Mouse (Mus musculus) heart, postnatal 10 days (tissue): ENCODE measurements around the gene Gm498. TPM values are rescaled to one million over a fixed set of nuclear protein-coding genes. Genes with fewer than 3 reads are reported as not detected.
A peak's percentile ranks its signal among the peaks of the same experiment; 100 is the strongest.

Experiments
- DNase-seq, 2 experiments: peaks; one replicate each; pipeline ENCODE4 v3.0.0; 2021
- intact Hi-C: fragments of 180-260 bp; cut with DNase I; formaldehyde crosslinking; loops from one replicate; pipeline ENCODE4 v1.15.1; 2025
- total RNA-seq, 2 experiments: library from RNA; stranded (reverse); gene quantifications; 2 replicates each; pipeline ENCODE4 v1.2.3; 2021

The Gm498 gene
- total RNA-seq = not detected

DNA sequence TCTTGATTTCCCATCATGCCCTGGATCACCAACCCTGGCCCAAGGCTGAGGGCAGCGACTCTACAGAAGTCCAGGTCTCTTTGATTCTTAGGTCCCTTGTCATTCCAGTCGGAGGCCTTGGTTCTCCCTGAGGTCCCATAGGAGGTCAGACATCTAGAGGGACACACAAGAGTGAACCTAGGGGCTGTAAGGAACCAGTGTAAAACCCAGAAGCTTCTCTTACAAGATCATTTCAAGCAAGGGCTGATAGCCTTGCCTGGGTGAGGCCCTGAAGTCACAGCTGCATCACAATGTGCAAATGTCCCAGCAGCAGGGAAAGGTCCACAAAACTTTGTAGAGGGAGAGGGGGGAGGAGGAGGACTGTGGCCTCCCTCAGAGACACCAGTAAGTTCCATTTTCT, at the start of gene Gm498:
Gene Gm498 (plus strand): TSS at position 301 of the 400 bp plus-strand sequence.
- no peak for DNase-seq
- intact Hi-C loops = no loop called here

DNA sequence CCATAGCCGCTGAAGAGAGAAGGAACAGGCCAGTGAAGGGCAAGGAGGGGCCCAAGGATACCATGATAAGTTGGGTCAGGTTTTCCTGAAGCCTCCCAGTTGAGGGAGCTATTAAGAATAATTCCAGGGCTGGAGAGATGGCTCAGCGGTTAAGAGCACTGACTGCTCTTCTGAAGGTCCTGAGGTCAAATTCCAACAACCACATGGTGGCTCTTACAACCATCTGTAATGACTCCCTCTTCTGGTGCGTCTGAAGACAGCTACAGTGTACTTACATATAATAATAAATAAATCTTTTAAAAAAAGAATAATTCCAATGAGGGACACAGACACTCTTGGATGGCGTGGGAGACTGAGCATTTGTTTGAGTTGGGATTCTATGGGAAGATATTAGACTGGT, 47.4 kb upstream of the Gm498 start:
- DNase-seq = no peak
- intact Hi-C loops = no loop called here

DNA sequence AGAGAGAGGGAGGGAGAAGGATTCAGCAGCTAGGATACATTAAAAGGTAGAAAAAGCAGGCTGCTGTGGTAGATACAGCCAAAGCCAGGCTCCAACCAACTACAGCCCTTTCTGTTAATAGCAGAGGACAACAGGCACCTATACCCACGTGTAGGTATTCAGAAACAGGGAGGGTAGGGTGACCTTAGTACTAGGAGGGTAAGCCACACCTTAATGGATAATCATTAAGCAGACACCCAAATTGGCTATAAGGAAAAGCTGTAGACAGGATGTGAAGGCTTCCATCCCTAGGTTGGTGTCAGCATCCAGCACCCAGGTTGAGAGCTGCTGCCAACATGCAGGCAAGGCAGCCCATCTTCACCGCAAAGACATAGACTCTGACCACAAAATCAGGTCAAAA, 45.4 kb upstream of the Gm498 start:
- no peak for DNase-seq
- intact Hi-C loops = no loop called here

DNA sequence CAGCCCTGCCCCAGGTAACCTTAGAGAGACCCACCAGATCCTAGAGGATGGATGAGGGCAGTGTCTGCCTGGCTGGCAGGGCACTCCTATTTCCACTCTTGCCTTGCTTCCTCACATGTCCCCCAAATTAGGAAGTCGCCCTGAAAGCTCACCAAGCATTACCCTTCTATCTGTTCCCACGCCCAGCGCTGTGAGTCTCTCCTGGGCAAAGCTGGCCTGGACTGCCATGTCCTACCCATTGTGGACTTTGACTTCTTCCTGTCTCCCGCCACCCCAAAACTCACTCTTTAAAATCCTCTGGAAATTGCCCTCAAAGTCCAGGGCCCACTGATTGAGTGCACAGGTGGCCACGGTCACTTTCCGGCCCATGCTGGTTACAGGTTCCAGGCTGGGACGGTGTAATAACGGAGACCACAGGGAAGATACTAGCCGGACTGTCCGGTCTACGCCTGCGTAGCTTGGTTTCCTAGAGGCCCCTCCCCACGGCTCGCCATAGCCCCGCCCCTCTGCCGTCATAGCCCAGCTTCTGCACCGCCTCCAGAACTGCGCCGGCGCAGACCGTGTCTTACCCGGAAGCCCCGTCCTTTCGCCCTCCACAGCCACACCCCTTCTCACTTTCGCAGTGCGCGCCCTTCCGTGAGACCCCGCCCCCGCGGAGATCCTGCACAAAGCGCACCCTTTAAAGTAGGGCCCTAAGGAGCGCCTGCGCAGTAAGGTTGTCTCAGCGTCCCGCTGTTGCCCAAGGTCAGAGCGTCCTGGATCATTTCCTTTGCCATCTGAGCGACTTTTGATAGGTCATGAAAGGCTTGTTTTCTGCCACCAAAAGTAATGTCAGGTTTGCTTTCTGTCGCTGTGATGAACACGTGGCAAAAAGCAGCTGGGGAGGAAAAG, 44.0 kb upstream of the Gm498 start, which contains the start of the genes Nadsyn1 and Dhcr7:
Gene Nadsyn1 (minus strand): TSS at position 475 of the 891 bp plus-strand sequence.
Gene Dhcr7 (plus strand): TSS at position 771 of the 891 bp plus-strand sequence.
- peak; percentile 100 for DNase-seq
- intact Hi-C loops = no loop called here

DNA sequence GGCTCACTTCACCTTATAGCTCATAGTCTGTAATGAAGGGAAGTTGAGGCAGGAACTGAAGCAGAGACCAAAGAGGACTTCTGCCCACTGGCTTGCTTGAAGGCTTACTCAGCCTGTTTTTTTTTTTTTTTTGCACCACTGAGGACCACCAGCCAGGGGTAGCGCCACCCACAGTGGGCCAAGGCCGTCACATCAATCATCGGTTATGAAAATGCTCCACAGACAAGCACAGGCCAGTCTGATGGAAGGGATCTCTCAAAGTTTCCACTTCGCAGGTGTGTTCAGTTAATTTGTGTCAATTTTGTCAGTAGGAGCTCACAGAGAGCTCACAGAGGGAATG, 43.4 kb upstream of the Gm498 start:
- intact Hi-C loops = no loop called here
- DNase-seq = no peak

DNA sequence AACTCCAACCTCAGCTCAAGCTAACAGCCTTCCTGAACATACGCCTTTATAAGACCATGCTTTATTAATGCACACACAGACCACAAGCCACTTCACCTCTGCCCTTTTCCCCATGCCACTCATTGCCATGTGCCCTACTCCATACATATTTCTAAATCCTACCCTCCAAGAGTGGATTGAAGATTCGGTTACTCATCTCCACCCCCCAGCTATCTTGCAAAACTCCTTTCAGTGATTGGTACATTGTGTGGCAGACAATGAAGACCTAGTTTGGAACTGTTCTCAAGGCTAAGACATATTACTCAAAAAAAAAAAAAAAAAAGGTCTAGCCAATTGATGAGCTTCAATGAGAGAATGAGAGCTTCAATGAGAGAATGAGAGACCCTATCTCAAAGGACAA, 39.7 kb upstream of the Gm498 start:
- no peak for DNase-seq
- intact Hi-C loops = no loop called here

DNA sequence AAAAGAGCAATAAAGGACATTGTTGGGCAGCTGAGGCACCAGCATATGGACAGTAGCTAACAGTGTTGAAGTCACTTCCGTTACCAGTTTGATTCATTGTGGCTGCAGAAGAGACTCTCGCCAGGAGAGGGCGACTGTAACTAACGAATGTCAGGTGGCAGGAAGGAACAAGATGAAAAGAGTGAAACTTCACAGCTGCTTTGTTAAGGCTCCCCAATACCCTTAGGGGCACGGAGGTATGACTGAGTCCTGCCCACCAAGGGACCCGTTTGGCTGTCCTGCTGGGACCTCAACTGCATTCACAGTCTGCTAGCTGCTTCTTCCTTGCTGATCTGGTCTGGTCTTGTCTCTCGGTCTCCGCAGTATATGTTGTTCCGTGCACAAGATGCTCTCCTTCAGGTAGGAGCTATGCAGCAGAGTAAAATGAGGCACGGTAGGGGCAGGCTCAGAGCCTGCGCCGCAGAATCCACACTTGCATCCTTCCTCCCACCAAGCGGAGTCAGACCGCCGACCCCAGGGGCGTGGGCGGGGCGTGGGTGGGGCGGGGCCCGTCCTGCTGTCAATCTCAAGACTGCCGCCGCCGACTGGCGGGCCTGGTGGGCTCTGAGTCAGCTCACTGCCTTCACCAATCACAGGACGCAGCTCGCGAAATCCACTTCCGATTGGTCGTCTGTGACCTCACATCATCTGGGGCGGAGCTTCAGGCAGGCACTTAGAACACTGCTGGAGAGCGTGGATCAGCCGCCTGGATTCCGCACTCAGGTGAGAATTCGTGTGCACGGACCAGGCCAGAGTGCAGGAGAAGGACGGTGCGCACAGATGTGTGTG, 36.9 kb upstream of the Gm498 start:
- intact Hi-C loops = loop anchor here (1.0 to 10.0 kb wide), 2 partner anchors 78 to 245 kb away; no protein-coding TSS in a partner anchor
- peak; percentile 96 for DNase-seq

DNA sequence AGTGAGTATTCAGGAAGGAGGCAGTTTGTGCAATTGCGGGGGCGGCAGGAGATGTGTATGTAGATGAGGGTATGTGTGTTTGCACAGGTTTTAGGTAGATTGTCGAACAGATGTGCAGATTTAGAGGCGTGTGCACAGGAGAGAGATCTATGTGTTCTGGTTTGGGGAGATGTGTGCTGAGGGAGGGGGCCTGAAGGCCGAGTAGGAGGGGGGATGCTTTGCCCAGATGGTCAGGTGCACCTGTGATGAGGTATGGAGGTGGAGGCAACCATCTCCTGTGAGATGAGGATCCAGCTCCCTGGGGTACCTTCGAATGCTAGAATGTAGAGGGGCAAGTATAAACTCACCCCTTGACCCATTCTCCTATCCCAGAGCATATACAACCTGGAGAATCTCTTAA, 36.2 kb upstream of the Gm498 start:
- no peak for DNase-seq
- intact Hi-C loops = loop anchor here (10.0 kb wide), 1 partner anchor 244 kb away; no protein-coding TSS in a partner anchor

DNA sequence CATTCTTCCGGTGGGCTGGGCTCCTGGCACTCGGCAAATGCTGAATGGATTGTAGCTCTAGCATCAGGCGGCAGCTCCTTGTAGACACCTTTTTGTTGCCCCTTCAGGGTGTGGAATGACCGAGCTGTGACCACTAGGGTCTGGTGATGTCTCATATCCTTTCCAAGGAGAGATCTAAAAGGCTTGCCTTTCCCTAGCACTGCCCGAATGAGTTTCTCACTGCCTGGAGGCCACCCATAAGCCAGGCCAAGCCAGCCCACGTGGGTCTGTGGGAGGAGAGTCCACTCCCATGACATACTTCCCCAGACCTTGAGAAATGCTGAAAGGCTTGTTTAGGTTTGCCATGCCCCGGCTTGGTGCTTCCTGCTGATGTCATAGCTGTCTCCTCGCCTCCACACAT, 34.4 kb upstream of the Gm498 start:
- DNase-seq = peak in 1 of 2 experiments; percentile 8
- intact Hi-C loops = loop anchor here (10.0 kb wide), 1 partner anchor 243 kb away; no protein-coding TSS in a partner anchor

DNA sequence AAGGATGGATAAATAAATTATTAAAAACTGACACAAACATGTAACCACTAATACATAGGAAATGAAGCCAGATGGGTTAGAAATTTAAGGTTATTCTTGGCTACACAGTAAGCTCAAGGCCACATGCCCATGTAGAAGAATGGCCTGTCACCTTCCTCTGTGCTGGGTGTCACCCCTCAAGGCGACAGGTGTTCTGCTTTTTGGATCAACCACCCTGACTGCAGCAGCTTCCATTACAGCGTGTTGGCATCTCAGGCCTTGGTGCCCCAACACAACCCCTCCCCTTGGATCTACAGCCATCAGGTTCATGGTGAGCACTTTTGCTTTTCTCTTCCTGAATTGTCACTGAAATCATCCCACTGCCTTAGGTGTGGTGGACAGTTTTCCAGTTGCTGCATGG, 34.0 kb upstream of the Gm498 start:
- intact Hi-C loops = loop anchor here (10.0 kb wide), 1 partner anchor 242 kb away; no protein-coding TSS in a partner anchor
- DNase-seq = no peak

DNA sequence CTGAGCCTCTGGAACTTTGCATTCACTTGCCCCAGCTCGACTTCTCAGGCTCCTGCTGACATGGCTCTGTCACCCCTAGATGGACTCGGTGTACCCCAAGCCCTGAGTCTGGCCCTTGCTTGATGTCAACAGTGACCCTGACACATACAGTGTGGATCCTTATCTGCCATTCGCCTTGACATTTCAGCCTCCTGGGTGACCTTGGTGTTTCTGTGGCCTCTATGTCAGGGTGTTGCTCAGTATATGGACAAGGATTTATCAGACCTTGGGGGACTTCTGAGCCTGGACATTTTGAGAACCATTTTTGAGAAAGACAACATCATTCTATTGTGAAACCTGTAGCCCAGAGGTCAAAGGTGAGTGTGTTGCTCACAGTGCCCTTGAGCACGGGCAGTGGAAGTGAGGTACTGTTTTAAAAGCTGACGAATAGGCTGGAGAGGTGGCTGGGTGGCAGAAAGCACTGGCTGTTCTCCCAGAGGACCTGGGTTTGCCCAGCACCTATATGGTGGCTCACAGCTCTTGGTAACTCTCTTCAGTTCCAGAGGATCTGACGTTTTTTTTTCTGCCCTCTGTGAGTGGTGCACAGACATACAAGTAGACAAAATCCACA, 33.0 kb upstream of the Gm498 start:
- intact Hi-C loops = loop anchor here (10.0 kb wide), 1 partner anchor 241 kb away; no protein-coding TSS in a partner anchor
- no peak for DNase-seq

DNA sequence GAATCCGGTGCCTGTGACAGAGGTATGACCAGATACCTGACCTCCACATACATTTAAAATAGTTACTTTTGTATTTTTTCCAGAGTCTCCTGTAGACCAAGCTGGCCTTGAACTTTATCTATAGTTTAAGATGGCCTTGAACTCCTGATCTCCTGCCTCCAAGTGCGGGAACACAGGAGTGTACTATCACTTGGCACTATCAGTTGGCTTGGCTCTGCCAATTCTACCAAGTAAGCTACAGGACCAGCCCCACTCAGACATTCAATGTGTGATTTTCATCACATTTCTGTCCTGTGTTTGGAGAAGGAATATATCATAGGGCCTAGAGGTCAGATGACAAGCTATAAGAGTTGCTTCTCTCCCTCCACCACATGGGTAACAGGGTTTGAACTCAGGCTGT, 32.3 kb upstream of the Gm498 start:
- no peak for DNase-seq
- intact Hi-C loops = loop anchor here (10.0 kb wide), 1 partner anchor 240 kb away; no protein-coding TSS in a partner anchor

DNA sequence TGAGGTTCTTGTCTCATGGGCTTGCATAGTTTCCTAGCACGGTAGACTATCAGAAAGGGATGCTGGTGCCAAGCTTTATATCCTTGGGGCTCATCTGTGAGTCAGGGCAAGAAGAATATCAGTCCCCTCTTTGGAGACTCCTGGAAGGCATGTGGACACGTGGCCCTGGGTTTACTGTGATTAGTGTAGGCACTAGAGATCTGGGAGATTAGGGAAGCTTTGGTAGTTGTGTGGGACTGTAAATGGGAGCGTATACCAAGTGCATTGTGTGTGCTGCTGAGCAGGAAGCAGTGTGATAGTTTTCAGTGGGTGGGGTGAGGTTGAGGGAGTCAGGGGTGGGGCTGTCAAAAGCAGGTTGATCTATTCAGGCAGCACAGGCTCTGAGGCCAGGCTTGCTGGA, 31.7 kb upstream of the Gm498 start:
- intact Hi-C loops = loop anchor here (10.0 kb wide), 1 partner anchor 240 kb away; no protein-coding TSS in a partner anchor
- DNase-seq = no peak

DNA sequence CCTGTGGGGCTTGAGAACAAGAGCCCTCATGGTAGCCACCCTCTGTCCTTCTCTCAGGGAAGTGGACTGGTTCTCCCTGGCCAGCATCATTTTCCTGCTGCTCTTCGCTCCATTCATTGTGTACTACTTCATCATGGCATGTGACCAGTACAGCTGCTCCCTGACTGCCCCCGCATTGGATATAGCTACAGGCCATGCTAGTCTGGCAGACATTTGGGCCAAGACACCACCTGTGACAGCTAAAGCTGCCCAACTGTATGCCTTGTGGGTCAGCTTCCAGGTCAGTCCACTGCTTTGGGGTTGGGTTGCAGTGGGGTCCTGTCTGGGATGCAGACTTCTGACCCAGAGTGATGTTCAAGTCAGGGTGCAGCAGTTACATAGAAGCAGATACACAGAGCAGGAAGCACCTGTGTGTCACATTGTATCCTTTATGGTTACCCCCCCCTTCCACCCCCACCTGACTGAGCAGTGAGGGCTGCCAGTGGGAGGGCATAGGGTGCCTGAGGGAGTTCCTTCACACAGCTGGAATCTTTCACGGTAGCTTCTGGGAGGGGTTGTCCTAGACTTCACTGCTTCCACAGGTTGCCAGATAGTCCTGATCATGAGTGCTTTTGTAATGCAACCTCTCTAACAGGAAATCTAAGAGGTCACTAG, 28.8 kb upstream of the Gm498 start:
- intact Hi-C loops = loop anchor here (10.0 kb wide), 1 partner anchor 237 kb away; no protein-coding TSS in a partner anchor
- no peak for DNase-seq

DNA sequence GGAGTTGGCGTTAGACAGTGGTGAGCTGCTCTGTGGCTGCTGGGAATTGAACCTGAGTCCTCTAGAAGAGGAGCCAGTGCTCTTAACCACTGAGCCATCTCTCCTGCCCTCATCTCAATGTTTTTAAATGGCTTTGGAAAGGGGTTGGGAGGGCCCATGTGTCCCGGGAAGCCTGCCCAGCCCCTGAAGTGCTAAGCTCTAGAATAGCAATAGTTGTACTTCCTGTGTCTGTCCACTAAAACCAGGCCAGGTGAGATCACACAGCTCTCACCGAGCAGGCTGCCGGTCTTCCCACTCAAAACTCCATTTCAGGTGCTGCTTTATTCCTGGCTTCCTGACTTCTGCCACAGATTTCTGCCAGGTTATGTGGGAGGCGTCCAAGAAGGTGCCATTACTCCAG, 26.5 kb upstream of the Gm498 start:
- intact Hi-C loops = no loop called here

DNA sequence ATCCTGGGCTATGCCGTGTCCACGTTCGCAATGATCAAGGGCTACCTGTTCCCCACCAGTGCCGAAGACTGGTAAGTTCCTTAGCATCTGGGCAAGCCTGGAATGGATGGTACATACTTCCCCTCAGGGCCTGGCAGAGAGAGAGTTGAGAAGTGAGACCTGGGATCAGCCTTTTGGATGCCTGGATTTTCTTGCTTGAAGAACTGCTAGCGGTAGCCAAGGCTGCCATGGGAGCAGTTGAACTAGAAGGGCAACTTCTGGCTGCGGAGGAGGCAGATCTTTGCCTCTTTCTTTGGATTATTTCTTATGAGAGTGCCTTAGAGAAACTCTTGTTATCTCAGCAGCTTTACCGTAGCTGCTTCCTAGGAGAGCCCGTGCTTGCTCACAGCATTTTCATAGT, 25.3 kb upstream of the Gm498 start:
- DNase-seq = no peak
- intact Hi-C loops = no loop called here

More for the DNA sequence above, 26.5 kb upstream of the Gm498 start:
- DNase-seq = no peak

DNA sequence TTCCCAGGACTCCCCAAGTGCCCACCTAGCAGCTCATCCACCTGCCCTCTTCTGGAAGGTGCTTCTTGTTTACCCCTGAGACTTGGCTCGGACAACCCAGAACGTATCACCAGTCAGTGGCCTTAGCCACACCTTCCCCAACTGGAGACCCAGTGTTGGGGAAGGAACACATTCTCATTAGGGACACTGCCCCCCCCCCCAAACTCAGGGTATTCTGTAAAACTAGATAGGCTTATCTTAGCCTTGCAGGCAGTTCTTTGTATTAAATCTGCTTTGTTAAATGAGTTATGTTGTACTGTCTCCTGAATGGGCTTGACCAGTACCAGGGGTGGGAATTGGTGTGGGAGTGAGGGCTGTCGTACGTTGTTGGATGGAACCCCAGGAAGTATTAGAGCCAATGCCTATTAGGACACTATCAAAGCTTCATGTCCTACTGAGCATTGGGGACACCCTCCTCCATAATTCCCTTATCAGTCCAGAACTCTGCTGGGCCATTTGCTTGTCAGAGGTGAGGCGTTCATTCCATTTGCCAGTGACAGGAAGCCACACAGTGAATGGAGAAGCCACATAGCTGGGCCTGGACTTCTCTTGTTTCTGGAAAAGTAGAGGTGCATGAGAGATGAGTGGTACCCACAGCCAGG, 18.4 kb upstream of the Gm498 start:
- intact Hi-C loops = no loop called here
- DNase-seq = no peak

DNA sequence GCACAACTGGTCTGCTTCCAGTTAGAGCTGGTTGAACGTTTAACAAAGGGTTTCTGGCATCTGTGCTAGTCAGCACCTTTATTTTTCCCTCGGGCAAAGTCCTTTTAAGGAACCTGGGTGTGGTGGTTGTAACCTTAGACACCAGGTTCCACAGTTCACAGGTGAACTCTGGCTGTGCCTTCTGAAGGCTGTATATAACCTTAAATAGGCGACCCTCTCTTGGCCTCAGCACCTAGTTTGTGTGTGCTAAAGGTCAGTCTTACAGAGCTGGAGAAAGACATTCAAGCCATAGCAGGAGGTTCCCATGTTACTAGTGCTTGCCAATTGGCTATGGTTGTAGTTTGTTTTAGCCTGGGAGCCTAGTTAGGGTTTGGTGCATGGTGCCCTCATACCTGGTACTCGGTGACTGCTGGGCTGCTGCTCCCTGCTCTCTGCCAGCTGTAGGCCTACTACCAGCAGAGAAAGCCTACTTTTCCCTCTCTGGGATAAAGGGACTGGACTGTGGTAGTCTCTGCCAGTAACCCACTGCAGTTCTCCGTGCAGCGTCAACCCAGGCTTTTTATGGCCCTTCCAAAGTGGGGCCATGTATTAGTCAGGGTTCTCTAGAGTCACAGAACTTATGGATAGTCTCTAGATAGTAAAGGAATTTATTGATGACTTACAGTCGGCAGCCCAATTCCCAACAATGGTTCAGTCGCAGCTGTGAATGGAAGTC, 17.7 kb upstream of the Gm498 start:
- no peak for DNase-seq
- intact Hi-C loops = no loop called here

DNA sequence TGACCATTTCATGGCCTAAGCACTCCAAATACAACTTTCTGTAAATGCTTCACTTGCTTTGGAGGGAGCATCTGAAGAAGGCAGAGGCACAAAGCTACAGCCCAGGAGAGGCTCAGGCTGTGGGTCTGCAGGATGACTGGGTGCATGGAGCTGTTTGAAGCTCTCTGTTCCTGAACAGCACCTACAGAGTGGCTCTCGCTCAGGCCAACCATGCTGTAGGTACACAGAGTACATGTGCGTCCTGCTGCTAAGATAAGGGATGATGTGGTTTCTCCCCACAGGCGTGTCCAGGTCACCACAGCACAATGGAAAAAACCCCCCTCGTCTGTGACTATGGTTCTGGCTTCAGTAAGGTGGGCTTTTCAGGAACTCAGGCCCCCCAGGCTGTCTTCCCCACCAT, 2.2 kb downstream of the Gm498 start:
- no peak for DNase-seq
- intact Hi-C loops = no loop called here
